Mouse (Mus musculus): Measurements from ENCODE around the gene Shisa2.

The Shisa2 gene

DNA sequence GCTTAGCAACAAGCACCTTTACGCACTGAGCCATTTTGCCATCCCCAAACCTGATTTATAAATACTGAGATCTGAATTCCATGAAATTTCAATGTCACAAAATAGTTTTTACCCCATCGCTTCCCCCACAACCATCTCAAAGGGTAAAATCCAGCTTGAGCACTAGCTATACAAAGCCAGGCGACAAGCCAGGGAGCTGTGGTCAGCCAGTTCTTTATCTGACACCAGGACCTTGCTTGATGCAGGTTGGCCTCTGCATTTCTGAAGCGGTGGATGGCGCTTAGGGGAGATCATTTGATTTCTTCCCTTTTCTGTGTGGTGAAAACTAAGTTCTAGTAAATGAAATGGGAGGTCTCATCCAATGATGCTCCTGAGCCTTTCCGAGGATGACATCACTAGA lies 7.0 kb downstream of the Shisa2 start:
- DNase-seq = no peak

DNA sequence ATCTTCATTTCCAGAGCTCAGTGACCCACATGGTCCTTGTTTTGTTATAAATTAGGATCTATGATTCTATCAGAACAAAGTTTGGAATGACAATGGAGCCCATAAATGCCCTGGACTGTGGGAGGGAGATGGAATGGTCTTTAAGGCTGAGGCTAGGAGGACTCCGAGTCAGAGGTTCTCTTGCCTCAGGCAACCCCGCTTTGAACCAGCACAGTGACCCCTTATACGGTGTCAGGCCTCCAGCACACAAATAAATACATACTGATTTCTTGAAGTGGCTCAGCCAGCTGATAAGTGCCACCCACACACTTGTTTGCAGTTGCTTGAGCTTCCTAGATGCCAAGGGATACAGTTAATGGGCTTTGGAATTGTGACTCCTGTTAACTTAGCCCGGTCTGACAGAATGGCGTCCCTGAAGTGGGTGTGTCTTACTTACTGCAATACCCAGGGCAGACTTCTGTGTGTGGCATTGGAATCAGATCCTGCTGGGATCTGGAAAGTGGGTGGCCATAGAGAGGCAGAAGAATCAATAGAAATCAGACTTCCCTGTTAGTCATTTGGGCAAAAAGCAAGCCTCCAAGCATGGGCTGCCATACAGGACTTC lies 8.3 kb downstream of the Shisa2 start:
- no peak for DNase-seq

DNA sequence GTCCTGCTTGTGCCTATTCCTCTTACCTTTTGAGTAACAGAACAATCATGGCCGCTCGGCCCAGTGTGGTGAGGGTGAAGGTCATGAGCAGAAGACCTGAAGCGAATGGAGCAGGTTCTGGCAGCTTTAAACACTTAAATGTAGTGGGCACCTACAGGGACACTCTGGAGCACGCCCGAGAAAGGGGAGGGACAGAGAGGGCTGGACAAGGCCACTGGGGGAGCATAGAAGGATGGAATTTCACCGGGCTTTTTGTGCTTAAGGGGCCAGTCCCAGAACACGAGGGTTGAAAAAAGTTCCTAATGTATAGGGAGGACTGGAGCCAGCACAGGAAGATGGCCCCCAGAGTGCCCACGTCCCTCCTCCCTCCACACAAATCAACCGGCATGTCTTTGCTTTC lies 8.9 kb downstream of the Shisa2 start:
- no peak for DNase-seq

GRCm38 (mm10) chr14:59638906-59639703 lies 14.0 kb downstream of the Shisa2 start:
- DNase-seq = no peak

DNA sequence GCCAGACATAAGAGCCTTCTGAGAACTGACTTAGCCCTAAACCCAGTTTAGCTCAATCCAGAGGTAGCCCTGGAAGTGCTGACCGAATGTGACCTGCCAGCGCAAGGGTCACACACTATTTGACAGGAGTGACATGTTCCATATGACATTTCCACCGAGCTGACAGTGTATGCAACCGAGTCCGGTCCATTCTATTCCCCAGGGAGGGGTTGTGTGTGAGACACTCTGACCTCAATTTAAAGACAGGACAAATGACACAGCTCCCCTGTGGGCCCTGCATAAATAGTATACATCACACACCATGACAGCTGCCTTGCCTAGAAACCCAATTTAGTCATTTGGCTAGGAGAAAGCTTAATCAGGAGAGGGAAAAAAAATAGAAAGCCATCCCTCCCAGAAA lies 16.7 kb downstream of the Shisa2 start:
- DNase-seq = no peak

- no peak for DNase-seq
Observed at GRCm38 (mm10) chr14:59643582-59643981, 18.5 kb downstream of the Shisa2 start.

- DNase-seq = no peak
Observed at GRCm38 (mm10) chr14:59644166-59644565, 19.1 kb downstream of the Shisa2 start.

DNA sequence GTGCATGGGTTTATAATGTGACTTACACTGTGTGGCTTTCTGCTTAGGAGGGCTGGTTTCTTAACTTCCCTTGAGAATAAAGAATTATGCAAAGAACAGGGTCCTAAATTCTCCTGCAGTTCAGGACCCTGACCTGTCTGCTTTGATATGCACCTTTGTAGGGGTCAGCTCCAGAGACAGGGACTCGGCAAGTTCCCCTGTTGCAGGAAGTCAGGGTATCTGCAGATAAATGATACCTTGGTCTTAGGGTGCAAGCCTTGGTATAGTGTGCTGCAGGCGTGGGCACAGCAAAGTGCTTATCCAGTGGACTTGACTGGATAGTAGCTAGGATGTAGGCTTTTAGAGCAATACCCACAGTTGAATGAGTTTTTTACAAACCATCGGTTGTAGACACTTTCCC lies 19.8 kb downstream of the Shisa2 start:
- DNase-seq = no peak

GRCm38 (mm10) chr14:59646826-59647697 lies 22.0 kb downstream of the Shisa2 start:
- no peak for DNase-seq

DNA sequence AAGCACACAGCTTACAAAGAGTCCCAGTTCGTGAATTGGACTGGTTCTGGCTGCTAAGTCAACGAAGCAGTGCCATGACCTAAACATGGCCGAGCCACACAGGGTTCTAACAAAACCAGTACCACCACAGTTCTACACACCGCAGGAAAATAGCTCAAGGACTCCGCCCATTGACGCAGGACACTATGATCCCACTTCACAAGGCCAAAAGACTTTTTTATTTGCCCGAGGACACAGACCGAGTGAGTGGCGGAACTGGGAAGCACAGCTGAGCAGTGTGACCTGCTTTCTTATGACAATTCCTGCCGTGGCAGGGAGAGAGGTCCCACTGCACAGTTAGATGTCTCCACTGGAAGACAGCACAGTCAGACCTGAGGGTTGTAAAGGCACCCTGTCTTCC lies 23.5 kb downstream of the Shisa2 start:
- DNase-seq = no peak

- no peak for DNase-seq
Observed at GRCm38 (mm10) chr14:59649337-59649736, 24.2 kb downstream of the Shisa2 start.

- DNase-seq = no peak
Observed at GRCm38 (mm10) chr14:59656591-59656990, 31.5 kb downstream of the Shisa2 start.

DNA sequence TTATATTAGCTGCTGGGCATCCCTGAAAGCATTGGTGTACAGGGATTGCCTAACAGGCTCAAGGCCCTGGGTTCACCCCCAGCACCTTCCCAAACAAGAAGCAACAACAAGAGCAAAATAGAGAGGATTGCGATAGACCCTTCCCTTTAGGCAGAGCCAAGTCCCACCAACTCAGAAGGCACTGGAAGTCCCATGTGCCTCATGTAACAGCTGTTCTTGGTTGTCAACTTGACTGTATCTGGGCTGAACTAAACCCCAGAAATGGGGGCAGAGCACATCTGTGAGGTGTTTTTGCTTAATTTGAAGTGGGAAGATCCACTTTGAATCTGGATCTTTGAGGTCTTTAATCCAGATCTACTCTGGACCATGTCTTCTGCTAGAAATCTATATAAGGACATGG lies 32.0 kb downstream of the Shisa2 start:
- DNase-seq = no peak

DNA sequence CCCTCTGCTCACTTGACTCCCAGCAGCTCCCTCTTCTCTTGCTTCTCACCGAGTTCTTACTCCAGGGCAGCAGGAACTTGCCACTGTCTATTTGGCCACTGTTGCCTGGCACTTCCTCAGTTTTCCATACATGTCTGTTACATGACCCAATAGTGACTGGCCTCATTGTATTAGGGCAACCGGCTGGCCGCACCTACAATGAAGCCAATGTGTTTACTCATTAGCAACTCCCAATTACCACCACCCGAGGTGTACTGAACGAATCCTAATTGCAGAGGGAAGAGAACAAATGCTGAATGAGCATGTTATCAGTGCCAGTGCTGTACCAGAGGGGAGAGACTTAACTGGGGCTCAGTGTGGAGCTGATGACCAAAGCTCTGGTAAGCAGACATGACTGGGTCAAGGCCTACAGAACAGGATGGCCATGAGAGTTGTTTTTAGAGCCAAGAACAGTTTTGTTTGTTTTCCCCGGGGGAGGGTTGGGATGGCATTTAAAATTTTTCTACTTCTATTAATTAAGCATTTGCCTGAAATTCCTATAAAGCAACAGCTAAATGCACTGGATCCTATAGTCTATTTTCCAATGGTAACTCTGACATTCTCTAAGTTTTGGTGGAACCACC lies 47.9 kb downstream of the Shisa2 start:
- DNase-seq = no peak

- no peak for DNase-seq
Observed at GRCm38 (mm10) chr14:59674556-59674955, 49.4 kb downstream of the Shisa2 start.

DNA sequence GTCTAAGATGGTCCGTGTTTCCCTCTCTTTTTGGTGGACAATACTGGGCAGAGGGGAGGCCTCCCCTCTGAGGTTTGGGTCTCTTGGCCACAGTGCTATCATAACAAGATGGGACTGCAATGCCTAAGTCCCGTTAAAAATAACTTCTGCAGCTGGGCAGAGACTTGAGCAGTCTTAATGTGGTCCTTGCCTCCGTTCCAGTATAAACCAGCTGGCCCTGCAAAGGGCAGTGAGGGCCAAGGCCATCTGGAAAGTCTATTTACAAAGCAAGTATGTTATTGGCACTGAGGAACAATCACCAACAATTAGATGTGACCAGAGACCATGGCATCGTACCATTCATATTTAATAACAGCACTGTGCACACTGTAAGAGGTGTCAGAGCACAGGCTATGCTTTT lies 50.2 kb downstream of the Shisa2 start:
- DNase-seq = no peak

GRCm38 (mm10) chr14:59677598-59678003 lies 52.5 kb downstream of the Shisa2 start:
- DNase-seq = no peak
